Mouse (Mus musculus) neural tube, embryonic 14.5 days (tissue): Measurements from ENCODE around the gene Lrsam1. TPM values are rescaled to one million over a fixed set of nuclear protein-coding genes. Genes with fewer than 3 reads are reported as not detected.
A peak's percentile ranks its signal among the peaks of the same experiment; 100 is the strongest.

Source experiments
- ATAC-seq: fragments of 200-750 bp; cut with Nextera tagmentation; 2 replicates; pipeline ENCODE4 v1.8.0; 2017; ENCODE audit warnings: low read depth, mild to moderate bottlenecking, moderate TSS enrichment, moderate library complexity
- H3K27ac ChIP-seq: fragments of 300-500 bp; sonication (generic); 2 replicates; pipeline ENCODE4 v1.5.1; 2014; ENCODE audit warnings: low read depth, mild to moderate bottlenecking, control low read depth, low read length, moderate library complexity, mixed read lengths
- H3K27me3 ChIP-seq: fragments of 300-500 bp; sonication (generic); 2 replicates; pipeline ENCODE4 v1.6.1; 2014; ENCODE audit warnings: low read length; ENCODE audit not compliant: control insufficient read depth, insufficient read depth
- H3K36me3 ChIP-seq: fragments of 300-500 bp; sonication (generic); 2 replicates; pipeline ENCODE4 v1.6.1; 2014; ENCODE audit warnings: low read length, mixed read lengths; ENCODE audit not compliant: control insufficient read depth, insufficient read depth
- H3K4me1 ChIP-seq: fragments of 300-500 bp; sonication (generic); 2 replicates; pipeline ENCODE4 v1.6.1; 2014; ENCODE audit warnings: low read length; ENCODE audit not compliant: control insufficient read depth, insufficient read depth
- H3K4me2 ChIP-seq: fragments of 300-500 bp; sonication (generic); 2 replicates; pipeline ENCODE4 v1.6.1; 2014; ENCODE audit warnings: mild to moderate bottlenecking, low read depth, low read length, control low read depth
- H3K4me3 ChIP-seq: fragments of 300-500 bp; sonication (generic); 2 replicates; pipeline ENCODE4 v1.5.1; 2014; ENCODE audit warnings: low read depth, low read length, control low read depth, mixed read lengths
- H3K9ac ChIP-seq: fragments of 300-500 bp; sonication (generic); replicated peaks from 2 replicates; pipeline ENCODE4 v1.6.1; 2014; ENCODE audit warnings: low read depth, mild to moderate bottlenecking, control low read depth, low read length, mixed read lengths
- H3K9me3 ChIP-seq: fragments of 300-500 bp; sonication (generic); 2 replicates; pipeline ENCODE4 v1.6.1; 2016; ENCODE audit warnings: low read length; ENCODE audit not compliant: control insufficient read depth
- WGBS: fragments of 180-500 bp; shearing (Covaris S2); extraction: QIAGEN DNeasy Blood & Tissue Kit; methylation state at CpG from one replicate; pipeline ENCODE4 v1.1.7; 2014; 5-methylcytosine and 5-hydroxymethylcytosine counted together
- polyA plus RNA-seq: library from polyadenylated mRNA; unstranded; fragments of >200 nt; fragmentation: Nextera tagmentation; extraction: Ambion mirVana; gene quantifications from 2 replicates; pipeline ENCODE4 v1.2.1, GENCODE M21; 2014

Lrsam1 gene
- polyA plus RNA-seq, 1 experiment from 2014 or later, result 19.3 TPM

- Histone ChIP-seq H3K4me1 (no peaks in the 10 kb centered on the region), H3K36me3 (peaks cover 13% of the 10 kb centered on the region), H3K9me3 (no peaks in the 10 kb centered on the region), H3K4me2 (no peak overlapping the region), H3K27ac (no peak overlapping the region), H3K9ac (no peak overlapping the region), H3K27me3 (no peaks in the 10 kb centered on the region), H3K4me3 (no peak overlapping the region)
- WGBS, result 90% methylated on average over 8 of the region's 8 CpGs
- ATAC-seq, result no peak
Observed at GRCm38 (mm10) chr2:32974216-32974615, 12.8 kb upstream of the Lrsam1 start.

GRCm38 (mm10) chr2:32971235-32971634 is 9.8 kb upstream of the Lrsam1 start:
- H3K9ac ChIP-seq, result no peak overlapping the region
- ATAC-seq, result no peak
- 32% methylated on average over 9 of the region's 9 CpGs for WGBS
- no peaks in the 10 kb centered on the region for H3K27me3 ChIP-seq
- H3K36me3 ChIP-seq, result peaks cover 10% of the 10 kb centered on the region
- H3K9me3 ChIP-seq, result no peaks in the 10 kb centered on the region
- H3K4me3 ChIP-seq, result no peak overlapping the region
- peaks cover 9% of the 10 kb centered on the region for H3K4me1 ChIP-seq
- H3K27ac ChIP-seq, result no peak overlapping the region
- H3K4me2 ChIP-seq, result no peak overlapping the region

- Histone ChIP-seq H3K4me3 (no peak overlapping the region), H3K9ac (no peak overlapping the region), H3K36me3 (peaks cover 11% of the 10 kb centered on the region; the same call in 1 of the 2 replicates), H3K27ac (no peak overlapping the region), H3K9me3 (no peaks in the 10 kb centered on the region), H3K4me1 (peaks cover 11% of the 10 kb centered on the region), H3K4me2 (no peak overlapping the region), H3K27me3 (no peaks in the 10 kb centered on the region)
- 87% methylated on average over 8 of the region's 8 CpGs for WGBS
- ATAC-seq, result no peak
Observed at GRCm38 (mm10) chr2:32969326-32969725, 7.9 kb upstream of the Lrsam1 start.

- peak overlapping the region; percentile 95; the same call in 1 of the 2 replicates for H3K27ac ChIP-seq
- peak overlapping the region; percentile 78; the same call in 1 of the 2 replicates for H3K9ac ChIP-seq
- no peaks in the 10 kb centered on the region for H3K27me3 ChIP-seq
- WGBS, result 87% methylated on average over 9 of the region's 9 CpGs
- H3K36me3 ChIP-seq, result peaks cover 12% of the 10 kb centered on the region
- H3K4me2 ChIP-seq, result peak overlapping the region; percentile 69
- peaks cover 14% of the 10 kb centered on the region for H3K4me1 ChIP-seq
- H3K4me3 ChIP-seq, result no peak overlapping the region
- H3K9me3 ChIP-seq, result no peaks in the 10 kb centered on the region
- ATAC-seq, result no peak
Observed at GRCm38 (mm10) chr2:32968024-32968614, 6.7 kb upstream of the Lrsam1 start.

- peaks cover 24% of the 10 kb centered on the region for H3K4me1 ChIP-seq
- peak overlapping the region; percentile 78 for H3K9ac ChIP-seq
- no peaks in the 10 kb centered on the region for H3K27me3 ChIP-seq
Observed at GRCm38 (mm10) chr2:32966689-32967631, 5.5 kb upstream of the Lrsam1 start.

GRCm38 (mm10) chr2:32966184-32966688 is 4.8 kb upstream of the Lrsam1 start:
- Histone ChIP-seq H3K4me2 (peak overlapping the region; percentile 69), H3K9me3 (no peaks in the 10 kb centered on the region), H3K27ac (peak overlapping the region; percentile 95), H3K4me1 (peaks cover 24% of the 10 kb centered on the region), H3K36me3 (peaks cover 12% of the 10 kb centered on the region), H3K9ac (peak overlapping the region; percentile 78), H3K4me3 (peak overlapping the region; percentile 57), H3K27me3 (no peaks in the 10 kb centered on the region)
- ATAC-seq, result peak; percentile 26
- 11% methylated on average over 13 of the region's 13 CpGs for WGBS

More at GRCm38 (mm10) chr2:32966689-32967631, 5.5 kb upstream of the Lrsam1 start:
- peak overlapping the region; percentile 57 for H3K4me3 ChIP-seq
- H3K27ac ChIP-seq, result peak overlapping the region; percentile 95
- peaks cover 12% of the 10 kb centered on the region for H3K36me3 ChIP-seq
- under 1% methylated on average over 55 of the region's 55 CpGs for WGBS
- H3K9me3 ChIP-seq, result no peaks in the 10 kb centered on the region
- peak; percentile 92 for ATAC-seq
- H3K4me2 ChIP-seq, result peak overlapping the region; percentile 69

- H3K9ac ChIP-seq, result no peak overlapping the region
- H3K27ac ChIP-seq, result no peak overlapping the region
- peaks cover 28% of the 10 kb centered on the region for H3K4me1 ChIP-seq
- 16% methylated on average over 7 of the region's 7 CpGs for WGBS
- H3K27me3 ChIP-seq, result no peaks in the 10 kb centered on the region
- no peaks in the 10 kb centered on the region for H3K9me3 ChIP-seq
- no peak for ATAC-seq
- H3K4me2 ChIP-seq, result peak overlapping the region; percentile 69; the same call in 1 of the 2 replicates
- peaks cover 12% of the 10 kb centered on the region for H3K36me3 ChIP-seq
- no peak overlapping the region for H3K4me3 ChIP-seq
Observed at GRCm38 (mm10) chr2:32965511-32966183, 4.2 kb upstream of the Lrsam1 start.

GRCm38 (mm10) chr2:32964659-32965457 is 3.4 kb upstream of the Lrsam1 start:
- Histone ChIP-seq H3K4me3 (no peak overlapping the region), H3K36me3 (peaks cover 12% of the 10 kb centered on the region), H3K4me2 (no peak overlapping the region), H3K27ac (no peak overlapping the region), H3K9ac (no peak overlapping the region), H3K9me3 (no peaks in the 10 kb centered on the region), H3K4me1 (peaks cover 30% of the 10 kb centered on the region), H3K27me3 (no peaks in the 10 kb centered on the region)
- 30% methylated on average over 10 of the region's 10 CpGs for WGBS
- ATAC-seq, result no peak
